ENCODE assay signal across 12 mouse cellular contexts in genomic region chr4:125211459-125212175, GRCm38 (mm10).
DNase-seq lines count a peak whose midpoint lies in the region; TF ChIP-seq lines count a peak whose summit lies in the region.
"Had no signal": no experiment of that assay in that cellular context is flagged by ENCODE, and none has a peak within 500 bp of the region (broad histone marks: within the 10 kb centered on the region; RNA-seq: fewer than 3 reads in every experiment).

No protein-coding gene starts in this region.

- peak; percentile 27 for DNase-seq in heart, postnatal 4 days
- no peak for DNase-seq in heart, postnatal 25 days (ENCODE audit: low spot score)
- peak; percentile 48 for DNase-seq in 3134 (ENCODE audit: extremely low read depth, insufficient read length, low spot score)
- DNase-seq in kidney, postnatal 10 days = peak; percentile 53
- no peak for DNase-seq in yolk sac, embryonic 10.5 days (ENCODE audit: low spot score)
- no peak for DNase-seq in adrenal gland, postnatal 36 days
- no peak for DNase-seq in right cerebral cortex, postnatal 14 days
- DNase-seq: cerebellum, adult 8-10 months; right cerebral cortex, adult 18-20 months had no signal

- H3ac ChIP-seq in C2C12 (ENCODE audit: control insufficient read depth, insufficient read length, low read depth) = peak overlapping the region; percentile 8

- no peak overlapping the region for H3K4me3 ChIP-seq in C2C12 (ENCODE audit: insufficient read depth, poor library complexity, severe bottlenecking)
- H3K4me3 ChIP-seq: erythroblast, embryonic 14.5 days; liver, embryonic 15.5 days had no signal

- H3K27me3 ChIP-seq in C2C12 (ENCODE audit: control insufficient read depth, insufficient read depth, insufficient read length) = no peaks in the 10 kb centered on the region
- H3K27me3 ChIP-seq: liver, embryonic 15.5 days had no signal

- intact Hi-C loops in heart, postnatal 25 days (cut with DNase I) = no loop called here

- no peaks in the 10 kb centered on the region for H3K79me3 ChIP-seq in C2C12 (ENCODE audit: low read depth)

- no peak for TF ChIP-seq CTCF in C2C12 (IDR thresholded peaks at IDR 0.05; ENCODE audit: control insufficient read depth, insufficient read depth, insufficient read length)

- no peaks in the 10 kb centered on the region for H3K79me2 ChIP-seq in C2C12 (ENCODE audit: control insufficient read depth, insufficient read depth)

- H3K36me3 ChIP-seq in C2C12 (ENCODE audit: control insufficient read depth, insufficient read depth) = no peaks in the 10 kb centered on the region
- H3K36me3 ChIP-seq: liver, embryonic 15.5 days had no signal

TF ChIP-seq in C2C12, 6 proteins besides CTCF, POLR2A, EP300 and RAD21:
- TF ChIP-seq MYOG (IDR thresholded peaks at IDR 0.05; ENCODE audit: control insufficient read depth, extremely low read depth, insufficient read length) (no peak), USF1 (IDR thresholded peaks at IDR 0.05; ENCODE audit: low read depth) (peak; percentile 57), MYOD1 (IDR thresholded peaks at IDR 0.05; ENCODE audit: control insufficient read depth, insufficient read length, low read depth) (peak; percentile 98), FOSL1 (IDR thresholded peaks at IDR 0.05; ENCODE audit: insufficient read depth, low read length, poor library complexity, severe bottlenecking) (peak; percentile 57), CEBPB (IDR thresholded peaks at IDR 0.05; ENCODE audit: low read depth) (no peak), MAX (IDR thresholded peaks at IDR 0.05) (peak; percentile 30)

Comparison
In these comparisons a context has a peak if more than half of its experiments do, and no peak if none do; other contexts are left out.
1. DNase-seq: peak in heart, postnatal 4 days (single experiment), 3134 (single experiment) and kidney, postnatal 10 days (single experiment); none in heart, postnatal 25 days (single experiment), yolk sac, embryonic 10.5 days (single experiment), adrenal gland, postnatal 36 days (0 of 2) and right cerebral cortex, postnatal 14 days (single experiment).